Mouse (Mus musculus): Measurements from ENCODE around the gene Pnp2.
"Not testable (repeated sequence)": the region's sequence is repeated elsewhere in the genome, so short reads cannot be mapped to it uniquely, and the experiment has no call there.

The Pnp2 gene

GRCm38 (mm10) chr14:50957146-50957545 lies 1.4 kb downstream of the Pnp2 start:
- DNase-seq (ENCODE audit: low read depth, low spot score): not testable (repeated sequence)

- not testable (repeated sequence) for DNase-seq (ENCODE audit: low read depth, low spot score)
These were observed 2.6 kb downstream of the Pnp2 start for GRCm38 (mm10) chr14:50958289-50958995.

GRCm38 (mm10) chr14:50968216-50968980 lies 12.6 kb downstream of the Pnp2 start:
- DNase-seq (ENCODE audit: low read depth, low spot score): peak; percentile 5

GRCm38 (mm10) chr14:50969041-50969440 lies 13.2 kb downstream of the Pnp2 start:
- DNase-seq (ENCODE audit: low read depth, low spot score): peak; percentile 1

GRCm38 (mm10) chr14:50969558-50970544 lies 14.1 kb downstream of the Pnp2 start:
- peak; percentile 96 for DNase-seq (ENCODE audit: low read depth, low spot score)

GRCm38 (mm10) chr14:50970822-50971221 lies 15.0 kb downstream of the Pnp2 start:
- DNase-seq (ENCODE audit: low read depth, low spot score): peak; percentile 77

GRCm38 (mm10) chr14:50973054-50973453 lies 17.3 kb downstream of the Pnp2 start:
- peak; percentile 79 for DNase-seq (ENCODE audit: low read depth, low spot score)

GRCm38 (mm10) chr14:50973700-50974099 lies 17.9 kb downstream of the Pnp2 start:
- DNase-seq (ENCODE audit: low read depth, low spot score): peak; percentile 99

GRCm38 (mm10) chr14:50975001-50975400 lies 19.2 kb downstream of the Pnp2 start:
- no peak for DNase-seq (ENCODE audit: low read depth, low spot score)

- no peak for DNase-seq (ENCODE audit: low read depth, low spot score)
These were observed 20.9 kb downstream of the Pnp2 start for GRCm38 (mm10) chr14:50976674-50977073.

GRCm38 (mm10) chr14:50978451-50978850 lies 22.7 kb downstream of the Pnp2 start:
- DNase-seq (ENCODE audit: low read depth, low spot score): not testable (repeated sequence)

GRCm38 (mm10) chr14:50979631-50980030 lies 23.8 kb downstream of the Pnp2 start:
- peak; percentile 90 for DNase-seq (ENCODE audit: low read depth, low spot score)

GRCm38 (mm10) chr14:50981207-50981606 lies 25.4 kb downstream of the Pnp2 start:
- DNase-seq (ENCODE audit: low read depth, low spot score): peak; percentile 56

GRCm38 (mm10) chr14:50981837-50982236 lies 26.0 kb downstream of the Pnp2 start:
- peak; percentile 4 for DNase-seq (ENCODE audit: low read depth, low spot score)

- no peak for DNase-seq (ENCODE audit: low read depth, low spot score)
These were observed 31.9 kb downstream of the Pnp2 start for GRCm38 (mm10) chr14:50987668-50988067.

- DNase-seq (ENCODE audit: low read depth, low spot score): no peak
These were observed 35.2 kb downstream of the Pnp2 start for GRCm38 (mm10) chr14:50991037-50991436.

- DNase-seq (ENCODE audit: low read depth, low spot score): no peak
These were observed 41.3 kb downstream of the Pnp2 start for GRCm38 (mm10) chr14:50997088-50997487.

- DNase-seq (ENCODE audit: low read depth, low spot score): peak; percentile 47
These were observed 42.3 kb downstream of the Pnp2 start for GRCm38 (mm10) chr14:50997999-50998666.

- no peak for DNase-seq (ENCODE audit: low read depth, low spot score)
These were observed 51.5 kb downstream of the Pnp2 start, which contains the start of gene Rnase10 for GRCm38 (mm10) chr14:51007152-51007801. TSS of gene Rnase10 (plus strand) at chr14:51007751.

- no peak for DNase-seq (ENCODE audit: low read depth, low spot score)
These were observed 52.3 kb downstream of the Pnp2 start for GRCm38 (mm10) chr14:51007914-51008713.
